Mouse (Mus musculus) B cell, adult 2 months (primary cell): ENCODE measurements around the gene Myh8.

Experiments used
- DNase-seq, 2 experiments: peaks; one replicate each; pipeline ENCODE4 v3.0.0; 2022

Gene Myh8

GRCm38 (mm10) chr11:67276601-67277174 lies at the start of gene Myh8:
Gene Myh8 (plus strand): TSS chr11:67277124.
- no peak for DNase-seq

GRCm38 (mm10) chr11:67228731-67229130 lies 48.2 kb upstream of the Myh8 start:
- DNase-seq, result no peak

- no peak for DNase-seq
Measured at GRCm38 (mm10) chr11:67229166-67229565, 47.8 kb upstream of the Myh8 start.

DNA sequence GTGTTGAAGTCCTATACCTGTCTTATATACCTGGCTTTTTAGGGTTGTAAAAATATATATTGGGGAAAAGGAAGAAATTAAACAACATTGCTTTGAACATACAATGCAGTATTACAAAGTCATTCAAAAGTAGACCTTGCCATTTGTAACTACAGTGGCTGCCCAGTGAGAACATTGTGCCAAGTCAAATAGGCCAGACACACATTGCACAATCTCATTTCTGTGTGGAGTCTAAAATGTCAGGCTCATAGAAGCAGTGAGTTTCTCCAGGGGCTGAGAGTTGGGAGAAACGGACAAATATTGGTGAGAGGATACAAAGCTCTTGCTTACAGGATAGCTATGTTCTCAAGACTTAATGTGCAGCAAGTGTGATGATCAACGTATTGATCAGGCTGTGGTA lies 47.0 kb upstream of the Myh8 start:
- no peak for DNase-seq

DNA sequence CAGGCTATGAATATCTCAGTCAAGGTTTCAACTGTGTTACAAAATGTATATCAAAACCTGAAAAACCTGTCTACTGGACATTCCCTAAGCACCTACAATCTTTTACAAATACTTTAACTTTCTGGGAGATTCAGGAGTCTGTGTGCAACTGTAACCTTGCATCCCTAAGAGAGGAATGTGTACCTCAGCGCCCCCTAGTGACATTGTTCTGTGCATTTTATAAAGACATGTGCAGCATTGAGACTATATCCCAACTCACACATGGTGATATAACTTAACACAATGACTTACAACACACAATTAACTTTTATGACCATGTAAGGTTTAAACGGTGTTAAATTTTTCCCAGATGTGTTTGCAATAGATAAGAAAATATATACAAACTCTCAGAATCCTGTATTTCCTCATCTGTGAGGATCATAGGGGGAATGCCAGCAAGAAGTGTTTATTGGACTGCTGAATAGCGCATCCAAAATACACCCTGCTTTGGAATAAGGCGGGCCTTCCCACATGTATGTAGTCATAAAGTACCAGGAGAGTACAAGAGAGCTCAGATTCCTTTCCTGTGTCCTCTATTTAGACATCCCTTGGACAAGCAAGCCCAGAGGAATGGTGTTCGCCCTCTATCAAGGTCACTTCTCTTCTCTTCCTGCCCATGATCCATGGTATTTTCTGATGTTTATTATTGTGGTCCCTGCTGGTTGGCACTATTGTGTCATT lies 41.1 kb upstream of the Myh8 start:
- DNase-seq, result peak; percentile 44 to 47

DNA sequence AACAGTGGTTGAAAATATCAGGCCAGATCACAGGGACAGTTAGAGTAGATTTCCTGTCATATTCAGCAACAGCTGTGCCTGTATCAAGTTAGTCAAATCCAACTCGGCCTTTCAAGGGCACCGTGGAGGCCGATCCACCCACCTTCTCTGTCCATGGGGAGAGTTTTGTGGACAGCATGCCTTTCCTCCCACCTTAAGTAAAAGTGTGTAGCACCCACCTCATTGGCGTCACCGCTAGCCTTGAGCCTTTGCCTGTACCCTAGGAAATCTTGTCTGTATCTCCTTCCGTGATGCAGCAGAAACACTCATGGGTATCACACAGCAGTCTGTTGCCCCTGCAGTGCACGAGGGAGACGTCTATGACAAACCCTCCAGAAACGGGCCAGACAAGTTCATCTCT lies 40.1 kb upstream of the Myh8 start:
- DNase-seq, result no peak

DNA sequence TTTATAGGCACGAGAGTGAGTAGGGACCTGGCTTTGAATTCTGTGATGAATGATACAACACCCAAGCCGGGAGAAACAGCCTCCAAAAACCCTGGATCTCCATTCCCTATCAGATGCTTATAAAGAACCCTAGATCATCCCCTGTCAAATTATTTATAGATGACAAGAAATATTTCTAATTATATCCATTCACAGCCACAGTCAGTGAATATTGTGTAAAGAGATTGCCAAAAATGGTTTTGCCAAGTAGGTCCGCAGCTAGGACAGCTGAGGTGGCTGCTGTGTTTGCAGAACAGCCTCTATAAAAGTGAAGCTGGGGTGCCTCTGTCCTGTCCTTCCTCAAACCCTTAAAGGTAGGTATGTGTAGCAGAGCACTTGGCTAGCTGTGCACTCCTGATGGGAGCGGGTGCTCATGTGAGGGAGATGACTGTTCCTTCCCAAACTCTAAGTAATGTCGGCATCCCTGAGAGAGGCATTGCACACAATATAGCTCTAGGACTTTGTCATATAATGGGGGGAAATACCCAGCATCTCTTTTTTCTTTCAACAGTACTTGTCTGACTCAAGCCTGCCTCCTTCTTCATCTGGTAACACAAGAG lies 39.3 kb upstream of the Myh8 start, which contains the start of gene Myh4:
Gene Myh4 (plus strand): TSS at position 549 of the 599 bp plus-strand sequence.
- DNase-seq, result no peak

DNA sequence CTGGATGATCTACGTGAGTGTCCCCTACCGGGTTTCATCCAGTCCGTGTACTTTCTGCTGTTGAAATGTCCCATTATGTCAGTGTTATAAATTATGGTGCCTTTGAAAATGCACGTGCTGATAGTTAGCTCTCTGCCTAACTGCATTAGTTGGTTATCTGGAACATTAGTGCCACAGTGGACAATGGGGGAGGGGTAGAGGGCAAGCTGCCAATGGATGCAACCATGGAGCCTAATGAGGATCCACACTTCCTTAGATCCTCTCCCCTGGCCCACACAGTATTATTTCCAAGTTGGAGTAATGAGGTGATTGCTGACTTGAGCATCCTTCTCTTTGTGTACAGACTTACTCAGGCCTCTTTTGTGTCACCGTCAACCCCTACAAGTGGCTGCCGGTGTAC lies 35.9 kb upstream of the Myh8 start:
- no peak for DNase-seq

DNA sequence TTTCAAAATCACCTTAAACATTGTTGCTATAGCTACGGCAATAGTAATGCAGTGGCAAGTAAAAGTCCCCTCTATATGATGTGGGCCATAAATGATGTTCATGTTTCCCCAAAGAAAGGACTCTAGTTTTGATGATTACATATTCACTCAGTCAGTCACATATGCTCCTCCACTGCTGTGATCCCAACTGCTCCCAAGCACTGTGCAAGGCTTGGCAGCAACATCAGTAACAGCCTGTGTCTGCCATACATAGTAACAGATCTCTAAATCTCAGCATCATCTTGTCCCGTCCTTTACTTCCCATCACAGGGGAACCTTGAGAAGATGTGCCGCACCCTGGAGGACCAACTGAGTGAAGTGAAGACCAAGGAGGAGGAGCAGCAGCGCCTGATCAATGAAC lies 23.2 kb upstream of the Myh8 start:
- no peak for DNase-seq

- DNase-seq, result no peak
Measured at GRCm38 (mm10) chr11:67257048-67257447, 19.9 kb upstream of the Myh8 start.

DNA sequence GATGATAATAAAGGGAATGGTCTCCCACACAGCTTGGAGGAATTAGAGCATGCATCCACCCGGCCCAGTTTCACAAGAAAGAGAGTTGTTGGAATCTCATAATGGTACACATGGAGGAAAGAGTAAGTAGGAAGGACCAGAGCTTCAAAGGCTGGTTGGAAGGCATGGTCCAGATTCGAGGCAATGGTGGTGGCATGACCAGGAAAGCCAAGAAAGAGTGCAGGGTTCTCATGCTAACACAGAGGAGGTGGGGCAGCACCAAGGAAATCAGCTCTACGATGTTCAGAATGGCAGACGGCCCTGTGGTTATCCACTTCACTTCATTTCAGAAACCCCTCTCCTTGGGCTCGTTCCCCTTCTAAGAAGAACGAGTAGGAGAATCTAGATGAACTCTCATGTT lies 16.0 kb upstream of the Myh8 start:
- no peak for DNase-seq

GRCm38 (mm10) chr11:67293440-67293839 lies 16.5 kb downstream of the Myh8 start:
- DNase-seq, result no peak

GRCm38 (mm10) chr11:67313733-67314452 lies 37.0 kb downstream of the Myh8 start:
- DNase-seq, result no peak

- DNase-seq, result no peak
Measured at GRCm38 (mm10) chr11:67321358-67321757, 44.4 kb downstream of the Myh8 start, which contains the start of gene Myh13. Gene Myh13 (plus strand): TSS chr11:67321658.

DNA sequence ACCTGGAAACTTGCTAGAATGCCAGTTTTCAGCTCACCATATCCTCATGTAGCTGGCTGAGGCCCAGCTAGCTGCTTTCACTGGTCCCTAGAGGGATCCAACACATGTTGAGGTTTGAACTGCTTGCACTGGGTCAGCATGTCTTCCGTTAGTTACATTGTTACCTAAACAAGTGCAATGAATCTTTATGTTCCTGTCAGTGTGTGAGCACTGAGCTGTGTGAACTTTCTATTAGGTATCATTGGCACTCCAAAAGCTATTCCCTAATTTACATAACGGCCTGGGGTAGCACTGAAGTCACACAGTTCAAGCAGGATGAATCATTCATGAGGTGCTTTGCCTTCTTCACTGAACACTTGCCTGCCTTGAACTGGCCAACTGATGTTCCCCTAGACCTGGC lies 49.6 kb downstream of the Myh8 start:
- no peak for DNase-seq

DNA sequence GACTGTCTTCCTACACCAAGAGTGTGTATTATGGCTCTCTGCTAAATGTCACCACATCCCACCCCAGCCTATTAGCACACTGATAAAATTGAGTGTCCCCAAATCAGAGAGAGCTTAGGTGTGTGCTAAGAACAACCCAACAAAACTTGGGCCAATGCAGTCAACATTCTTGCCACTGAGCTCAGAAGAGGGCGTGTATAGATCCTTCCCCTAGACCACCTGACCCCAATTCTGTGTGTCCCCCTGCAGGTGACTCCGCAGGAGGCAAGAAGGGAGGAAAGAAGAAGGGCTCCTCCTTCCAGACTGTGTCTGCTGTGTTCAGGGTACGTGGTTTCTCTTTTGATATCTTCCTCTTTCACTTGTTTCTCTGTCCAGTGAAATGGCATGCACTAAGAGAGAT lies 67.6 kb downstream of the Myh8 start:
- DNase-seq, result no peak

DNA sequence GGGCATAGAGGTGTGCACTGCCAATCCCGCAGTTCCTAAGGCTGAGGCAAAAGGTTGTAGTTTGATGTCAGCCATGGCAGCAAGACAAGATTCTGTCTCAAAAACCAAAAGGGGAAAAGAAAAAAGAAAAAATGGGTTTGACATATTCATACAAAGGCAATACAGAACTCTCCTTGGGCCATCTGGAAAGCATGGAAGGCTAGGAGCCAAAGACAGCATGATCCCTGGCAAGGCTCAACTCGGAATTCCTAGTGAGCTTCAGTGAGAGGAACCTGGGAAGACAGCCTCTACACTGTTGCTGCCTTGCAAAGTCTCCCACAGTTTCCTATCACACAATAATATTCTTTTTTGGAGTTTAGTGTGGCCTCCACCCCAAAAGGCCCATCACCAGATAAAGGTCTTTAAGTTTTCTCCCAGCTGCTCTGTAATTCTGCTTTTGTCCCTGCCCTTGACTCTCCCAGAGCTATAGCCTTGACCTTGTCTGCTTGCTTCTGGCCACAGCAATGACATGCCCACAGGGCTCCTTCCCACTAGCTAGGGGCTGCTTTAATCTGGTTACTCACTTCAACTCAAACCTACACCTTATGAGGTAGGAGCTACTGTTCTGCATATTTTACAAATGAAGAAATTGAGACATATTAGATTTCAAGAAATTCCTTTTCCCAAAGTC lies 68.4 kb downstream of the Myh8 start:
- no peak for DNase-seq

DNA sequence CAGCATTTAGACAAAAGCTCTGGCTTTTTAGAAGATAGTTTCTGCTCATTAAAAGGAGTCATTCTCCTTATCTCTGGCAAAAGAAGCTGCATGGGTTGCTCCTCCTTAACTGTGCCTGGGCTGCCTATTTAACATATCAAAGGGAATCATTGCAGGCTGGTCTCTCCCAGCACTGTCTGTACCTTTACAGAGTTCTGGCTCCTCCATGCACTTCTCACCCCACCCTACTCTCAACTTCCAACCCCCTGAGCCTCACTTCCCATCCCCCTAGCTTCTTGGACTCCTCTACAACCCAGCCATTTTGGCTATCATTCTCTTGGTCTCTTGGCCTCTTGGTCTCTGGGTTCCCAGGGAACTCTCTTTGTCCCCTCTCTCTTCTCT lies 68.9 kb downstream of the Myh8 start:
- no peak for DNase-seq

DNA sequence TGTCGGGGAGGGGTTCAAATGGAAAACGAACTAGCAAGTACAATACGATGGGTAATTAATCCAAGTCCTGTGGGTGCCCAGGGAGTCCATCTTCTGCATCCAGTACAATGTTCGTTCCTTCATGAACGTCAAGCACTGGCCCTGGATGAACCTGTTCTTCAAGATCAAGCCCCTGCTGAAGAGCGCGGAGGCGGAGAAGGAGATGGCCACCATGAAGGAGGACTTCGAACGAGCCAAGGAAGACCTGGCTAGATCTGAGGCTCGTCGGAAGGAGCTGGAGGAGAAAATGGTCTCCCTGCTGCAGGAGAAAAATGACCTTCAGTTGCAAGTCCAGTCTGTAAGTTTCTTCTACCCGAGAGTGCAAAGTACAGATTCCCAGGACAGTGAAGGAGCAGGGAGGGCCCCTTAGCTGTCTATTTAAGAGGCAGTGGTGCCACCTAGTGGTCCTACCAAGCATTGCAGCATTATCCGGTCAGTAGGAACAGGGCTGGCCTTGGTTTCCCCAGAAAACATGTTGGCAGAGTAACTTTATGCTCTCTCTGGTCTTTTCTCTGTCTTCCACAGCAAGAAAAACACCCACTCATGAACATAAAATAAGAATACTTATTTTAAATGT lies 73.3 kb downstream of the Myh8 start:
- peak; percentile 61 to 63 for DNase-seq

- no peak for DNase-seq
Measured at GRCm38 (mm10) chr11:67353011-67353410, 76.1 kb downstream of the Myh8 start.

DNA sequence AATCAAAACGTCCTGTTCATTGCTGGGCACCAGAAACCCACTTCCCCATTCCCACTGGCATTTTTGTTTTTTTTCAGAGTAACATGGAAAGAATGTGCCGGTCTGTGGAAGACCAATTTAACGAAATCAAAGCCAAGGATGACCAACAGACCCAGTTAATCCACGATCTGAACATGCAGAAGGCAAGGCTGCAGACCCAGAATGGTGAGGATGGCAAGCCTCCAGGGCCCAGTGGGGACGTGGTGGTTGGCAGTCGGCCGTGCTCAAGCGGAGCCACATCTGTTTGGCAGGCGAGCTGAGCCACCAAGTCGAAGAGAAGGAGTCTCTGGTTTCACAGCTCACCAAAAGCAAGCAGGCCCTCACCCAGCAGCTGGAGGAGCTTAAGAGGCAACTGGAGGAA lies 81.1 kb downstream of the Myh8 start:
- DNase-seq, result no peak
